Mouse (Mus musculus) adrenal gland, adult 18-20 months (tissue): ENCODE measurements around the gene Vmn1r84. TPM values are rescaled to one million over a fixed set of nuclear protein-coding genes. Genes with fewer than 3 reads are reported as not detected.

Experiments used
- DNase-seq, 2 experiments: peaks; one replicate each; pipeline ENCODE4 v3.0.0; 2021 to 2022; ENCODE audit warnings: low spot score in 2 of 2
- long read RNA-seq, 2 experiments: library from polyadenylated mRNA; stranded (forward); transcript quantifications; one replicate each; pipeline ENCODE4 v2.0.0; 2021
- microRNA-seq, 2 experiments: library from miRNA; unstranded; fragments of <30 nt; microRNA quantifications; one replicate each; pipeline ENCODE4 v1.2.0; 2021; ENCODE audit warnings: borderline number of aligned reads in 2 of 2
- total RNA-seq, 2 experiments: library from RNA; stranded (reverse); gene quantifications; 1 replicate in 1 of 2; 2 replicates in 1 of 2; pipeline ENCODE4 v1.2.3; 2021

Gene Vmn1r84
- not detected for total RNA-seq
- long read RNA-seq, experiment 1: 0 reads
- long read RNA-seq, experiment 2: 0 reads

DNA sequence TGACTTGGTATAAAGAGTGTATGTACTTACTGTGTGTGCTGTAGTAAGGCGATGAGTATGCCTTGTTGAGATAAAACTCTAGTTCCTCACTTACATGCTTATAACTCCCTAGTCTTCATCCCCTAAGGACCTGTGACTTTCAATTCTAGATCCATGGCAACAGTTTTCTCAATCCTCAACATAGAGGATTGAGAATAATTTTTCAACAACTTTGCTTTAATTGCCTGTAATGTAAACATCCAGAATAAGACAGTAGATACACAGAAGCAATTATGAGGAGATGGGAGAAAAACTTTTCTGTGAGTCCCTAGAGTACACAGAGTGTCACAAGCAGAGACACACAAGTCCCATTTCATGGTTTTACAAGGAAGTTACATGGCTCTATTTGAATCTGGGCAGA is at the start of gene Vmn1r84:
Vmn1r84 (minus strand) TSS at position 101 of the 400 bp plus-strand sequence.
- no peak for DNase-seq

DNA sequence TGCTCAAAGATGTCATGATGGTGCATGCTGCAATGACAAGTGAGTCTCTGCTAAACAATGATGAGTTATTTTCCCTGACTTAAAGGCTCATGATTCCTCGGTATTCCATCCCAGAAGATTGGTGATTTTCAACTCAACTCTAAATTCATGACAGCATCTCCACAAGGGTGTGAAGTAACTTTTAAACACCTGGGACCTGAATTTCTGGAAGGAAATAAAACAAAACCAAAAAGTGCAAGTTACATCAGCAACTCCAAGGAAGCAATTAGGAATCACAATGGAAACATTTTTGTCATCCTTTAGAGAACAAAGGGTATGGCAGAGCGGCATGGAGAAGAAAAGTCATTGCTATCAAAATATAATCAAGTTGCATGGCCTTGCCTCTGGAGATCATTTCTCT is 39.7 kb downstream of the Vmn1r84 start, which contains the start of gene Vmn1r83:
Vmn1r83 (minus strand) TSS at position 101 of the 400 bp plus-strand sequence.
- DNase-seq: no peak

Small RNA genes within 50 kb of the gene (microRNA-seq; reads per million reads assigned to microRNA genes)
- gene Gm23521: 0 reads per million in 2 experiments

Other genes starting within 250 kb of the Vmn1r84 start
- not detected for gene Vmn1r78, start 219.0 kb downstream of the Vmn1r84 start, total RNA-seq
- gene Vmn1r79, start 198.0 kb downstream of the Vmn1r84 start, total RNA-seq: not detected
- not detected for gene Vmn1r80, start 180.0 kb downstream of the Vmn1r84 start, total RNA-seq
- not detected for gene Vmn1r81, start 101.0 kb downstream of the Vmn1r84 start, total RNA-seq
- gene Vmn1r82, start 68.8 kb downstream of the Vmn1r84 start, total RNA-seq: not detected
- gene Vmn1r83, start 39.8 kb downstream of the Vmn1r84 start, total RNA-seq: not detected
- gene Zfp551, start 53.5 kb upstream of the Vmn1r84 start, total RNA-seq: 1 to 10 TPM; 3.7 to 5.3 TPM
- gene Zfp606, start 109.0 kb upstream of the Vmn1r84 start, total RNA-seq: 1 to 10 TPM; 7.4 to 9.2 TPM
- gene 2900092C05Rik, start 143.2 kb upstream of the Vmn1r84 start, total RNA-seq: not detected
- under 1 TPM; 0.03 TPM for gene Vmn2r53, start 239.5 kb upstream of the Vmn1r84 start, total RNA-seq